Mouse (Mus musculus) right cerebral cortex, adult 18-20 months (tissue): Measurements from ENCODE around the gene Spon1.

Experiments
- DNase-seq: peaks from one replicate; pipeline ENCODE4 v3.0.0; 2022; ENCODE audit warnings: mixed read lengths

Gene Spon1

DNA sequence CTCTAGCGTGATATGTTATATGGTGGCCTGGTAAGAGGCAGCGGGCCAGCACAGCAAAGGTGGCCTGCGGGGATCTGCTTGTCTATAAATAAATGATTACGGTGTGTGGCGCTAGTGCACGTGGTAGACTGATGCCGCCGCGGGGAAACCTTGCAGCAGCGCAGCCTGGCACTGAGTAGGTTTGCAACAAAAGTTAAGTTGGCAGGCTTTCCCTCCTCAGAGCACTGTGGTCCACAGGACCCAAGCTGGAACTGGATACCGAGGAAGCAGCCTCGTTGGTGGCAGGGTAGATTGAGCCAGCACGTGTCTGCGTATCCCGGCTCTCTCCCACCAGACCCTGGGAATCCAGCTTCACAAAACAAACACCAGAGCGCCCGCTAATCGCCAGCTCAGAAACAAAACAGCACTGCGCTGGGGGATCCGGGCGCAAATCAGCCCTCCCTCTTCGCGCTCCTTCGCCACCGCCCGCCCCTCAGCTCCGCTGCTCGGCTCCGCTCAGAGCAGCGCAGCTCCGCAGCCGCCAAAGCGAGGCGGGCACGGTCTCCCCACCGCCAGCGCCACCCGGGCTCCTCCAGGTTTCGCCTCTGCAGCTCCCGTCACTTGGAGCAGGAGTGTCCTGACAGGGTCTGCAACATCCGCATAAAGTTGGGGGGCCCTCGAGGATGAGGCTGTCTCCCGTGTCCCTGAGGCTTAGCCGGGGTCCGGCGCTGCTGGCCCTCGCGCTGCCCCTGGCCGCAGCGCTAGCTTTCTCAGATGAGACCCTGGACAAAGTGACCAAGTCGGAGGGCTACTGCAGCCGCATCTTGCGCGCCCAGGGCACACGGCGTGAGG, at the start of gene Spon1:
Spon1 (plus strand) TSS at position 332 of the 831 bp plus-strand sequence.
- DNase-seq, result peak; percentile 55

- DNase-seq, result no peak
Measured at GRCm38 (mm10) chr7:113721994-113722393, 43.8 kb upstream of the Spon1 start.

DNA sequence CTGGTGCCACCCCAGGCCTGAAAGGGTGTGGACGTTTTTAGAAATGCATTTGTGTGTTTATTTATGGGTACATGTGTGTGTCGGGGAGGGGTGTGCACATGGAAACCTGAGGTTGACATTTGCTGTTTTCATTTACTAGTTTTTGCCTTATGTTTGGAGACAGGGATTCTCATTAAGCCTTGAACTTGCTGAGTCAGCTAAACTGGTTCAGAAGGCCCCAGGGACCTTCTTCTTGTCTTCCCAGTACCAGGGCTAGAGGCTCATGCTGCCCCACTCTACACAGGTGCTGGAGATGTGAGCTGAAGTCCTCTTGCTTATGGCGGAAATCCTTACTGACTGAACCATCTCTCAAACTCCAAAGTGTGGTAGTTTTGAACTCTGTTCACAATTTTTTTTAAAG, 41.9 kb upstream of the Spon1 start:
- DNase-seq, result no peak

DNA sequence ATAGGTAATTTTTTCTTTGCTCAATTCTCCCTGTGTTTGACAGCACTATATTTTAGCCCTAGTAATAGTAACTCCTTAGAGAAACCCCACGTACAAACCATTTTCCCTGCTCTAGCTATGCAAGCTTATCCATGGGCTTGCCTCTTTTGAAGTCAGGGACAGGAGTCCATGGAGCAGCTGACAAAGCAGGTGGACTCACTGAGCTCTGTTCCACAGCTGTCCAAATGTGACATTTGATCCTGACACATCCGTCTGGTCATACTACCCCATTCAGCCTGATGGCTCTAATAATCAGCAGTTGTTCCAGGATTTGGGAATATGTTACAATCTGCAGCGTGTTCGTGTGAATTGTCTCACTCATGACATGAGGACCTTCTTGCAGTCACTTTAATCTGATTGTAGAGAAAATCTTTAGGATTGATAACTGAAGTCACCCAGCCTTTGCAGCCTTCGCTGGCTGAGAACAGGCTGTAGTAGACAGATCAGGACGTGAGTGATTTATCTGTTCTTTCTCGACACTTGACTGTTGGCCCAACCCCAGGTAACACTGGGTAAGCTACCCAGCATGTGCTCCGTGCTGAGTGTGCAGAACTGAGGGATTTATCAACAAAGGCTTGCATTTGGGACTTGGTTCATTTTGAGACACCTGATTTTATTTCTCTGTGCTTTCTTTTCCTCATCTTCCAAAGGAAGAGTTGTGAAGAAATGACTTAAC, 37.6 kb upstream of the Spon1 start:
- no peak for DNase-seq

DNA sequence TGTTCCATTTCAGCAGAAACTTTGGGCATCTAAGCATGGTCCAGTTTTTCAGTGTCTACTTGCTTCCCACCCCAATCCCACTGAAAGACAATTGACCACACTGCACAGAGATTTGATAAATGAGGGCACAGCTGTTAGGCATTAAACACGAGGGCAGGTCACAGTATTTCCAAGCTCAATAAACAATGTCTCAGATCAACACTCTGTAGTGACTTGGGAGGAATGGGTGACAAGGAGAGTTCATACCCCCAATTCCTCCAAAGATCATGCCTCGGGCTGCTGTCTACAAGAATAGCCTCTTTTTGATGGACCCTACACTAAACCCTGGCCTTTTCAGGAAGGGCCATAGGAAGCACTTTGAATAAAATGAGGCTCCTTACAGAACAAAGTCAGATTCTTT, 36.9 kb upstream of the Spon1 start:
- DNase-seq, result no peak

- no peak for DNase-seq
Measured at GRCm38 (mm10) chr7:113730406-113731247, 35.2 kb upstream of the Spon1 start.

GRCm38 (mm10) chr7:113737790-113738362, 27.9 kb upstream of the Spon1 start:
- peak; percentile 29 for DNase-seq

GRCm38 (mm10) chr7:113739181-113739580, 26.6 kb upstream of the Spon1 start:
- peak; percentile 80 for DNase-seq

DNA sequence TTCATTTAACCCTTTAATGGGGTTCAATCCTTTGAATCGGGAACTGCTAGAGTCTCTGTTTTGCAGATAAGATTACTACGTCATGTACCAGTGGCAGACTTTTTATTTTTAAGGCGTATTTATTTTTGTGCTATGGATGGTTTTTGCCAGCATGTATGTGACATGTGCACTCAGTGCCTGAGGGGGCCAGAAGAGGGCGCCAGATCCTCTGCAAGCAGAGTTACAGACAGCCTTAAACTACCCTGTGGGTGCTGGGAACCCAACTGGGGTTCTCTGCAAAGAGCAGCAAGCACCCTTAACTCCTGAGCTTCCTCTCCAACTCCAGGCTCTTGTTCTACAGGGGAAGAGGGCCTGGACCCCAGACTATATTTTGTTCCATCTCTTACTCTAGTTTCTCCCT, 23.2 kb upstream of the Spon1 start:
- no peak for DNase-seq

DNA sequence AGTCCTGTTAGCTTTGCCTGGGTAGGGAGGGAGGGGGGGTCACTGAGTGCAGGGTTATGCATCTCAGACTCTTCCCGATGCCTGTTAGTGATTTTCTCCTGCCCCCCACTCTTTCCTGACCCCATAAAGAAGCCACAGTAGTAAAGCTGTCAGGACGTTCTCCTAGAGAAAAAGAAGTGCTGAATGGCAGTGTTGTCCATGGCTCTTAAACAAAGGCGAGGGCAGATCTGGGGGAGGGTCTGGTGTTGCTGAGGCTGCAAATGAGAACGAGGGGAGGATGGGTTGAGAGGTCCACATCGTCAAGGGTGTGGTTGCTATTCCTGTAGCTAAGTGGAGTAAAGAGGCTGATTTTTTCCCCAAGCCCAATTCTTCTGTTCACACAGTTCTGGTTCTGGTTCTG, 21.8 kb upstream of the Spon1 start:
- no peak for DNase-seq

GRCm38 (mm10) chr7:113756616-113757015, 9.2 kb upstream of the Spon1 start:
- no peak for DNase-seq

DNA sequence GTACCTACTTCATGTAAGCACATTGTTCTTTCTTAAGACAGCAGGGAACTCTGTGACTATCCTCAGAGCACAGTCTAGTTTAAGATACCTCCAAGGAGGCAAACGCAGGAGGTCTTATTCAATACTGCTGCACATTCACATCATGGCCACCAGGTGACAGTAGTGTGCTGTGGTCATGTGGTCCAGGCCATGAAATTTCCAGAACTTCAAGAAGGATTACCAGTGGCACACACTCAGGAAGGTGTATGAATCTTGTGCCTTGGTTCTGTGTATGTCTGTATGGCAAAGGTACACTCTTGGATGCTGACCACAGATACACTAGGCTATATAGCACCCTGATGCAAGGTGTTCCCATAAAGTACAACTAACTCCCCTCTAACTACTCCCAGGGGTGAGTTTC, 6.6 kb upstream of the Spon1 start:
- peak; percentile 59 for DNase-seq

DNA sequence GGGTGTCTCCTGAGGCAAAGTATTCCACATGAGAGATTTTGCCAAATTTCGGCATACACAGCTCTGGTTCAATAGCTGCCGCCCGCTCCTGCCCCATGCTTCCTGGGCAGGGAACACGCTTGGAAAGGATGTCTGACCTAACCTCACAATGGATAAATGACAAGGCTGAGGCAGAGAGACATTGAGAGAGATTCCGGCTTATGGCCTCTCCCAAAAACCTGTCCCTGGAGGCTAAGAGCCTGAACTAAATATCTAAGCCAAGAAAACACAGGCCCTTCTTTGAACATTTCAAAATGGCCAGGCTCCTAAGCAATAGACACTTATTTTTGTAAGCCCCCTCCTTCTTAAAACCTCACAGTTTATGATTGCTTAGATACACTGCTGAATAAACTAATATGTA, 665 bp upstream of the Spon1 start:
- no peak for DNase-seq

GRCm38 (mm10) chr7:113766498-113766941, 722 bp downstream of the Spon1 start:
- DNase-seq, result peak; percentile 9

GRCm38 (mm10) chr7:113767546-113767945, 1.7 kb downstream of the Spon1 start:
- no peak for DNase-seq

DNA sequence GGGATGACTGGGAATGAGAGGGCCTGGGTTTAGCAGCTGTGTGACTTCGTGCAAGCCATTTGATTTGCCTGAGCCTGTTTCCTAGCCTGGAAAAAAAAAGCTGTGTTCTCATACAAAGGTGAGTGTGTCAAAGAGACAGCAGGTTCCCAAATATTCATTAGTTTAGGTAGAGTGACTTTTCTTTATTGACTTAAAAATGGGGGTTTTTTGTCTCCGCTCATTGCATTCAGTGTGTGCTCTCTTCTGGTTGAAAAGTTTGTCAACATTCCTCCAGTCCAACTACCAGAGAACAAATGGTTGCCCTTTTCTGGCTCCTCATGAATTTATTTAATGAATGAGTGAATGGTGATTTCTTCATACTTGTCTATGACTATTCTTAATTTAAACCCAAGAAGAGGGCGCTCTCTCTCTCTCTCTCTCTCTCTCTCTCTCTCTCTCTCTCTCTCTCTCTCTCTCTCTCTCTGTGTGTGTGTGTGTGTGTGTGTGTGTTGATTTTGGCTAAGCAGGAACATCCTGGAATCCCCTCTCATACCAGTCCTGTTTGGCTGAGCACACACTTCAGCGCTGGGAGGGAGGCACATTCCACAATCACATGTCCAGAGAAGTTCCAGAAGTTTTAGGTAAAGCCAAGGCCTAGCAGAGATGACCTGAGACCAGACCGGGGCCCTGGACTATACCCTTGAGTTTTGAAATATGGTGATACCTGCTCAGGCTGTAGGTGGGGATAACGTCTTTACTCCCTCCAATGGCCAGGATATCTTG, 2.6 kb downstream of the Spon1 start:
- DNase-seq, result no peak

DNA sequence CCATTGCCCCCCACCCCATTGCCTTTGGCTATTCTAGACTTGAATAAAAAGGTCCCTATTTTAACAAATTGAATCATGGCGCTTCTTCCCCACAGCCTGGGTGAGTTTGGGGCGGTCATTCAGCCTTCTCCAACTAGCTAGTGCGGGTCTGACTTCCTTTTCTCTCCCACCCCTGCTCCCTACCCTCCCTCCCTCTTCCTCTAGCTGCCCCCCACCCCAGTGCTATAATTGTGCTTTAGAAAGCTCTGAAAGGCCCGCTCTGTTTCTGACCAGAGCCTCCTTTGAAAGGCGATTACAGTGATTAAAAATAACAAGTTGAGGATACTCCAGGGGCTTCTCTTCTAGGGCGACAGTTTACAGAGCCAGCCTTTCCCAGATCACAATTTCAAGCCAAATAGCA, 3.5 kb downstream of the Spon1 start:
- DNase-seq, result no peak

DNA sequence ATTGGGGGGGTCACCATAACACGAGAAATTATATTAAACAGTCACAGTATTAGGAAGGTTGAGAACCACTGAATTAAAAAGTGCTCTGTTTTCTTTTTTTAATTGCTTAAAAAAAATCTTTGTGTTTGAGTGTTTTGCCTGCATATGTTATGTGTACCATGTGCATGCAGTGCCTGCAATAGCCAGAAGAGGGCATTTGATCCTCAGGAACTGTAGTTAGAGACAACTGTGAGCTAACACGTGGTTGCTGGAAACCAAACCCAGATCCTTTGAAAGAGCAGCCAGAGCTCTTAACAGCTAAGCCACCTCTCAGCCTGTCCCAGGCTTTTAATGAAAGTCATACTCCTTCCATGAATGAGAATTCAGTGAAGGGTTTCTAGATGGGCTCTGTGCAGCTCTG, 6.3 kb downstream of the Spon1 start:
- no peak for DNase-seq

GRCm38 (mm10) chr7:113773436-113773835, 7.6 kb downstream of the Spon1 start:
- no peak for DNase-seq

- peak; percentile 33 for DNase-seq
Measured at GRCm38 (mm10) chr7:113774039-113774438, 8.2 kb downstream of the Spon1 start.

DNA sequence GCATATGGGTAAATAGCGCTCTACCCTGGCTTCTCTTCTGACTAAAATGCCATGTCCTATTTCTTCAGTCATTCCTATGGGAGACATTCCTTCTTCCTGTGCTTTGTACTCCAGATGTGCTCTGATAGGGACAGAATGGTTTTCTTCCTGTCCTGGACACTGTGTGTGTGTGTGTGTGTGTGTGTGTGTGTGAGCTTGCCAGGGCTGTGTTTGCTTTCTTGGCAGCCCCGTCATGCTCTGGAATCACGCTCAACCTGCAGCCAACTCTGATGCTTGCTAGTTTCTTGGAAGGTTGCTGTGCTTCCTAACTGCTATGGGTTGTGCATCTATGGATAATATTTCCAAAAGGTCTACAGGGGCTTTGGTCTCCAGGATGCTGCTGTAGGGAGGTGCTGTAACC, 9.1 kb downstream of the Spon1 start:
- no peak for DNase-seq

DNA sequence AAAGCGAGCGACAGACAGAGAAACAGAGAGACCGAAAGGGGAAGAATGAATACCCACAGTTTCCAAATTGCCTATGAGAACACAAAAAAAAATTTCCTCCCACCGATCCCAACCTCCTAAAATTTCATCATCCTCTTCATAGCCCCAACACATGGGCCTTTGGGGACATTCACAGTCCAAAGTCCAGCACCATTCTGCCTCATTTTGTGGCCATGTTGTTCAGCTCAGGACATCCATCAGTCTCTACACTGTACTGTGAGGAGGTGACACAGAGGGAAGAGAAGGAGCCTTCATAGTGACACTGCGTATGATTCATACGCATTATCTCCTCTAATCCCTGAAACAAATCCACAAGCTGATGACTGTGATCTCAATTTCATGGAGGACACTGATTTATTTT, 12.7 kb downstream of the Spon1 start:
- DNase-seq, result no peak
